Mouse (Mus musculus) midbrain, embryonic 15.5 days (tissue): Measurements from ENCODE around the gene Gm10488. TPM values are rescaled to one million over a fixed set of nuclear protein-coding genes. Genes with fewer than 3 reads are reported as not detected.
"Not testable (repeated sequence)": the region's sequence is repeated elsewhere in the genome, so short reads cannot be mapped to it uniquely, and the experiment has no call there.

Experiments used
- ATAC-seq: fragments of 200-750 bp; cut with Nextera tagmentation; replicated peaks from 2 replicates; pipeline ENCODE4 v1.8.0; 2017; ENCODE audit warnings: moderate TSS enrichment
- H3K27ac ChIP-seq: fragments of 300-500 bp; sonication (generic); 2 replicates; pipeline ENCODE4 v1.5.1; 2015; ENCODE audit warnings: mild to moderate bottlenecking, inconsistent platforms
- H3K27me3 ChIP-seq: fragments of 300-500 bp; sonication (generic); replicated peaks from 2 replicates; pipeline ENCODE4 v1.6.1; 2015; ENCODE audit warnings: inconsistent platforms
- H3K36me3 ChIP-seq: fragments of 300-500 bp; sonication (generic); replicated peaks from 2 replicates; pipeline ENCODE4 v1.6.1; 2015; ENCODE audit warnings: inconsistent platforms
- H3K4me1 ChIP-seq: fragments of 300-500 bp; sonication (generic); 2 replicates; pipeline ENCODE4 v1.6.1; 2015; ENCODE audit warnings: inconsistent platforms
- H3K4me2 ChIP-seq: fragments of 300-500 bp; sonication (generic); 2 replicates; pipeline ENCODE4 v1.6.1; 2015; ENCODE audit warnings: inconsistent platforms, mild to moderate bottlenecking, moderate library complexity
- H3K4me3 ChIP-seq: fragments of 300-500 bp; sonication (generic); 2 replicates; pipeline ENCODE4 v1.5.1; 2015; ENCODE audit warnings: mild to moderate bottlenecking, inconsistent platforms
- H3K9ac ChIP-seq: fragments of 300-500 bp; sonication (generic); 2 replicates; pipeline ENCODE4 v1.6.1; 2015; ENCODE audit warnings: mild to moderate bottlenecking, inconsistent platforms
- H3K9me3 ChIP-seq: fragments of 300-500 bp; sonication (generic); 2 replicates; pipeline ENCODE4 v1.6.1; 2016; ENCODE audit warnings: inconsistent platforms
- WGBS: fragments of 180-500 bp; shearing (Covaris S2); methylation state at CpG from one replicate; pipeline ENCODE4 v1.1.7; 2015; ENCODE audit warnings: mixed read lengths; 5-methylcytosine and 5-hydroxymethylcytosine counted together
- microRNA-seq: library from miRNA; unstranded; fragments of <30 nt; microRNA quantifications from one replicate; pipeline ENCODE4, GENCODE M21; 2016
- polyA plus RNA-seq: library from polyadenylated mRNA; unstranded; fragments of >200 nt; fragmentation: Nextera tagmentation; extraction: Ambion mirVana; gene quantifications from 2 replicates; pipeline ENCODE4 v1.2.1, GENCODE M21; 2015

Gene Gm10488
- polyA plus RNA-seq = not detected in 2 replicates

- not testable (repeated sequence) for ATAC-seq, H3K4me1 ChIP-seq, H3K9me3 ChIP-seq, H3K4me2 ChIP-seq, H3K9ac ChIP-seq, H3K27ac ChIP-seq, H3K36me3 ChIP-seq, H3K4me3 ChIP-seq, H3K27me3 ChIP-seq
- WGBS = no CpG with 5 or more reads among the region's 6 CpGs
Observed at GRCm38 (mm10) chrX:29976014-29976413, at the start of gene Gm10488. Gm10488 (plus strand) TSS chrX:29976314.

Small RNA genes within 50 kb of the gene (microRNA-seq; reads per million reads assigned to microRNA genes)
- gene Gm44298 = not detected
